ENCODE assay signal across 26 mouse cellular contexts in genomic region chr11:50367531-50367930, GRCm38 (mm10). TPM values are rescaled to one million over a fixed set of nuclear protein-coding genes. Genes with fewer than 3 reads are reported as not detected.
"Had no signal": no experiment of that assay in that cellular context is flagged by ENCODE, and none has a peak within 500 bp of the region (broad histone marks: within the 10 kb centered on the region; RNA-seq: fewer than 3 reads in every experiment).

No protein-coding gene starts in this region.

- DNase-seq: gastrocnemius, adult 2 months; gastrocnemius, postnatal 10 days; gastrocnemius, postnatal 25 days; heart, postnatal 10 days; heart, postnatal 4 days; kidney, adult 18-20 months; kidney, adult 8-10 months; kidney, postnatal 10 days; kidney, postnatal 25 days; kidney, postnatal 4 days had no signal

- H3K9me3 ChIP-seq: heart, embryonic 12.5 days; hindbrain, embryonic 10.5 days; hindbrain, embryonic 12.5 days; intestine, embryonic 15.5 days; limb, embryonic 10.5 days; limb, embryonic 12.5 days had no signal

- ATAC-seq: hindbrain, embryonic 16.5 days; inflammation-experienced regulatory T-cells, adult 6 months; intestine, embryonic 15.5 days; intestine, postnatal 0 days had no signal

- H3K27ac ChIP-seq: gastrocnemius, adult 2 months; heart, adult 2 months; hindbrain, embryonic 10.5 days; hindbrain, embryonic 12.5 days; hindbrain, embryonic 14.5 days; intestine, embryonic 15.5 days; layer of hippocampus, adult 2 months; left cerebral cortex, adult 2 months; limb, embryonic 10.5 days; limb, embryonic 12.5 days had no signal

- H3K4me1 ChIP-seq: intestine, embryonic 15.5 days had no signal

- H3K27me3 ChIP-seq: hindbrain, embryonic 12.5 days; intestine, embryonic 15.5 days; limb, embryonic 12.5 days had no signal

- H3K4me2 ChIP-seq: heart, embryonic 12.5 days; hindbrain, embryonic 12.5 days; hindbrain, embryonic 14.5 days; intestine, embryonic 15.5 days; limb, embryonic 12.5 days had no signal

- H3K9ac ChIP-seq: heart, embryonic 12.5 days; hindbrain, embryonic 12.5 days; hindbrain, embryonic 14.5 days; intestine, embryonic 15.5 days; limb, embryonic 12.5 days had no signal

- H3K4me3 ChIP-seq: gastrocnemius, adult 2 months; heart, adult 2 months; heart, embryonic 12.5 days; hindbrain, embryonic 10.5 days; hindbrain, embryonic 12.5 days; intestine, embryonic 15.5 days; layer of hippocampus, adult 2 months; left cerebral cortex, adult 2 months; limb, embryonic 10.5 days; limb, embryonic 12.5 days had no signal

- H3K36me3 ChIP-seq: heart, embryonic 12.5 days; hindbrain, embryonic 10.5 days; hindbrain, embryonic 12.5 days; intestine, embryonic 15.5 days; limb, embryonic 10.5 days; limb, embryonic 12.5 days had no signal

RNA-seq across cellular contexts. Expression of gene Cby3, which starts 13.3 kb away (rescaled TPM):
- polyA plus RNA-seq: heart, embryonic 14.5 days; heart, embryonic 16.5 days; inflammation-experienced regulatory T-cells, adult 6 months; limb, embryonic 12.5 days; liver, adult 2 months had no signal
